Mouse (Mus musculus): ENCODE measurements at regions not wholly inside any gene's neighbourhood (a gene's known extent, or its start where the extent isn't known, plus 50 kb on each side); places are given as distances from the start of the nearest gene placed in this dataset.

DNA sequence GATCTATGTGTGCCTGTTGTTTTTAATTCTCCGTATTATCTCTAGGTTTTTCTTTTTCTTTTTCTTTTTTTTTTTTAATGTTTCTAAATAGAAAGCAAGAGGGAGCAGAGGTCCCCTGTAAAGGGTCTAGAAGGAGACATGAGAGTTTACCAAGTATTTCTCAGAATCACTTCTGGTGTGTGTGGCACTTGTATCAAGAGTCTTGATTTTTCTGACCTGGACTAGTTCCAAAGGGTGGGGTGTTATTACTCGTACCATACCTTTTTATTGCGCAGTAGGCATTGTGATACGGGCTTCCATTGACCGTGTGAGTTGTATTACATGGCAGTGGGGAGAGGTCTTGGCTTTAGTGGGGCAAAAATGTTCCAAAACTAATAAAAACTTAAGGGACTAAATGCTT, 63.2 kb upstream of the Bmp6 start:
- no peak for DNase-seq (ENCODE audit: low read depth)

GRCm38 (mm10) chr13:38287960-38288359, 56.9 kb upstream of the Bmp6 start:
- DNase-seq (ENCODE audit: low read depth) = peak; percentile 60

- no peak for DNase-seq (ENCODE audit: low read depth)
Observed at GRCm38 (mm10) chr13:38288572-38289440, 56.1 kb upstream of the Bmp6 start.

DNA sequence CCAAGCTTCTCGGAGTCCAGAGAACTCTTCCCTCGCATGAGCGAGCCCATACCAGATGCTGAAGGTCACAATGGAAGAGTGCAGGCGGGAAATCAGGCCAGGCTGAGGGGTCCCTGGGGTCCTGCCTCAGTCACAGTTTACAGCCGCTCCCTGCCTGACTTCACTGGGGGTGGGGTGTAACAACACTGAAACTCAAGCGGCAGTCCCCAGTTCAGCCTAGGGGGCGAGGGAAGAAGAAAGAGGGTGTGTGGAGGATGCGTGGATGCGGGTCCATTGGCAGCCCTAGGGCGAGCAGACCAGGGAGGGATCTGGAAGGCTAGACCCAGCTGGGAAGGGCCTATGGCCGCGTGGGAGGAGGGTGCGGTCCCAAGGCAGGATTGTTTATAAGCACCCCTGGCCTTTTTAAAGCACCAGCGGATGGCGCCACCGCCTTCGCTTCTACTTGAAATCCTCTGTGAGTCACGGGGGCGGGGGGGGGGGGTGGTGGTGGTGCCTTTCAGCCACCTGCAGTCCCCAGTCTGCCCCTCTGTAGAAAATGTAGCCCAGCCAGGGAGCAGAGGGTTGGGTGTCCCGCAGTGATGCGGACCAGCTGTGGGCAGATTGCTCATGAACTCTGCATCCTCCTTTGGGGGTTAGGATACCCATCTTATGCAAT, 54.5 kb upstream of the Bmp6 start:
- DNase-seq (ENCODE audit: low read depth) = no peak

DNA sequence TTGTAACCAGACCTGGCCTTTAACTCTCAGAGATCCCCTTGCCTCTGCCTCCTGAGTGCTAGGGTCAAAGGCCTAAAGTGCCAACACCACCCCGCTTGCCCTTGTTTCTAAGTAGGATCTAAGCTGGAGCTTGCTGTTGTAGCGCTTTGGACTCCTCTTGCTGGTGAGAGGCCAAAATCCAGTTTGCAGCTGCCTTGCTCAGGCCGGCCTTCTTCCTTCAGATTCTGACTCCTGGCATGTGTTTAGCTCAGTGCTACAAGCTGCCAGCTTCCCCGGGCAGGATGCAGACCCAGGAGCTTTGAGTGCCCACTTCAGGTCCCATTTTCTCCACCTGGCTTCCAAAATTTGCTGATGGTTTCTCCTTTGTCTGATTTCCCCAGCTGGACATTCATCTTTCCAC, 53.4 kb upstream of the Bmp6 start:
- DNase-seq (ENCODE audit: low read depth) = no peak

Measured in 416B (cell line).